Mouse (Mus musculus) embryonic facial prominence, embryonic 12.5 days (tissue): ENCODE data around the gene Scn5a. TPM values are rescaled to one million over a fixed set of nuclear protein-coding genes. Genes with fewer than 3 reads are reported as not detected.

Source experiments
- ATAC-seq: fragments of 200-750 bp; cut with Nextera tagmentation; 2 replicates; pipeline ENCODE4 v1.8.0; 2017; ENCODE audit not compliant: insufficient number of reproducible peaks, insufficient read depth, low FRiP score, low TSS enrichment
- H3K27ac ChIP-seq: fragments of 300-500 bp; sonication (generic); 2 replicates; pipeline ENCODE4 v1.5.1; 2016; ENCODE audit warnings: mild to moderate bottlenecking
- H3K27me3 ChIP-seq: fragments of 300-500 bp; sonication (generic); 2 replicates; pipeline ENCODE4 v1.6.1; 2016; ENCODE audit warnings: mild to moderate bottlenecking, moderate library complexity
- H3K36me3 ChIP-seq: fragments of 300-500 bp; sonication (generic); 2 replicates; pipeline ENCODE4 v1.6.1; 2016; ENCODE audit warnings: mild to moderate bottlenecking
- H3K4me1 ChIP-seq: fragments of 300-500 bp; sonication (generic); 2 replicates; pipeline ENCODE4 v1.6.1; 2016
- H3K4me2 ChIP-seq: fragments of 300-500 bp; sonication (generic); replicated peaks from 2 replicates; pipeline ENCODE4 v1.6.1; 2016; ENCODE audit warnings: mild to moderate bottlenecking, moderate library complexity
- H3K4me3 ChIP-seq: fragments of 300-500 bp; sonication (generic); 2 replicates; pipeline ENCODE4 v1.5.1; 2016; ENCODE audit warnings: mild to moderate bottlenecking
- H3K9ac ChIP-seq: fragments of 300-500 bp; sonication (generic); 2 replicates; pipeline ENCODE4 v1.6.1; 2016; ENCODE audit warnings: mild to moderate bottlenecking, moderate library complexity
- H3K9me3 ChIP-seq: fragments of 300-500 bp; sonication (generic); 2 replicates; pipeline ENCODE4 v1.6.1; 2016; ENCODE audit warnings: mild to moderate bottlenecking, moderate library complexity
- WGBS: fragments of 180-500 bp; shearing (Covaris S2); methylation state at CpG from one replicate; pipeline ENCODE4 v1.1.7; 2016; 5-methylcytosine and 5-hydroxymethylcytosine counted together
- polyA plus RNA-seq: library from polyadenylated mRNA; unstranded; fragments of >200 nt; fragmentation: Nextera tagmentation; extraction: Ambion mirVana; gene quantifications from 2 replicates; pipeline ENCODE4 v1.2.1, GENCODE M21; 2016

Scn5a gene
- polyA plus RNA-seq, 1 experiment from 2014 or later = 1.0 TPM

- 0% methylated on average over 6 of the region's 6 CpGs for WGBS
- ATAC-seq = no peak
- no peak overlapping the region for H3K4me3 ChIP-seq
- no peak overlapping the region for H3K4me2 ChIP-seq
- no peak overlapping the region for H3K27ac ChIP-seq
- no peak overlapping the region for H3K9ac ChIP-seq
- peaks cover 56% of the 10 kb centered on the region for H3K27me3 ChIP-seq
- H3K36me3 ChIP-seq = no peaks in the 10 kb centered on the region
- H3K4me1 ChIP-seq = peaks cover 10% of the 10 kb centered on the region; the same call in 1 of the 2 replicates
- H3K9me3 ChIP-seq = no peaks in the 10 kb centered on the region
Observed at GRCm38 (mm10) chr9:119580668-119581067, 1.9 kb upstream of the Scn5a start.

GRCm38 (mm10) chr9:119580187-119580586 lies 1.4 kb upstream of the Scn5a start:
- no peak overlapping the region for H3K4me3 ChIP-seq
- no peak overlapping the region for H3K9ac ChIP-seq
- H3K4me2 ChIP-seq = no peak overlapping the region
- H3K36me3 ChIP-seq = no peaks in the 10 kb centered on the region
- 90% methylated on average over 17 of the region's 17 CpGs for WGBS
- H3K4me1 ChIP-seq = peaks cover 10% of the 10 kb centered on the region; the same call in 1 of the 2 replicates
- no peak for ATAC-seq
- H3K27me3 ChIP-seq = peaks cover 61% of the 10 kb centered on the region
- H3K9me3 ChIP-seq = no peaks in the 10 kb centered on the region
- H3K27ac ChIP-seq = no peak overlapping the region

- Histone ChIP-seq H3K9me3 (no peaks in the 10 kb centered on the region), H3K4me3 (peak overlapping the region; percentile 55), H3K4me2 (peak overlapping the region; percentile 98), H3K9ac (peak overlapping the region; percentile 63), H3K27me3 (peaks cover 78% of the 10 kb centered on the region), H3K4me1 (peaks cover 10% of the 10 kb centered on the region; the same call in 1 of the 2 replicates), H3K36me3 (no peaks in the 10 kb centered on the region), H3K27ac (no peak overlapping the region)
- ATAC-seq = no peak
- WGBS = under 1% methylated on average over 24 of the region's 24 CpGs
Observed at GRCm38 (mm10) chr9:119578311-119578635, 543 bp downstream of the Scn5a start.

- H3K27ac ChIP-seq = no peak overlapping the region
- no peak overlapping the region for H3K4me3 ChIP-seq
- no peaks in the 10 kb centered on the region for H3K36me3 ChIP-seq
- H3K4me2 ChIP-seq = no peak overlapping the region
- H3K9ac ChIP-seq = no peak overlapping the region
- no peaks in the 10 kb centered on the region for H3K9me3 ChIP-seq
- peaks cover 12% of the 10 kb centered on the region; the same call in 1 of the 2 replicates for H3K4me1 ChIP-seq
- no peak for ATAC-seq
- peaks cover 91% of the 10 kb centered on the region for H3K27me3 ChIP-seq
- WGBS = 69% methylated on average over 2 of the region's 2 CpGs
Observed at GRCm38 (mm10) chr9:119576977-119577376, 1.8 kb downstream of the Scn5a start.

- Histone ChIP-seq H3K36me3 (no peaks in the 10 kb centered on the region), H3K27me3 (peaks cover 97% of the 10 kb centered on the region), H3K27ac (no peak overlapping the region), H3K4me1 (peaks cover 20% of the 10 kb centered on the region; the same call in 1 of the 2 replicates), H3K9me3 (no peaks in the 10 kb centered on the region), H3K9ac (no peak overlapping the region), H3K4me3 (no peak overlapping the region), H3K4me2 (no peak overlapping the region)
- 53% methylated on average over 9 of the region's 9 CpGs for WGBS
- ATAC-seq = no peak
Observed at GRCm38 (mm10) chr9:119575732-119576131, 3.1 kb downstream of the Scn5a start.

GRCm38 (mm10) chr9:119574366-119574765 lies 4.5 kb downstream of the Scn5a start:
- Histone ChIP-seq H3K9me3 (no peaks in the 10 kb centered on the region), H3K36me3 (no peaks in the 10 kb centered on the region), H3K27ac (no peak overlapping the region), H3K4me1 (peaks cover 20% of the 10 kb centered on the region; the same call in 1 of the 2 replicates), H3K9ac (no peak overlapping the region), H3K4me3 (no peak overlapping the region), H3K27me3 (peaks cover 94% of the 10 kb centered on the region), H3K4me2 (no peak overlapping the region)
- WGBS = 79% methylated on average over 7 of the region's 7 CpGs
- no peak for ATAC-seq

- Histone ChIP-seq H3K4me2 (no peak overlapping the region), H3K9me3 (no peaks in the 10 kb centered on the region), H3K27ac (no peak overlapping the region), H3K9ac (no peak overlapping the region), H3K4me3 (no peak overlapping the region), H3K27me3 (peaks cover 82% of the 10 kb centered on the region), H3K36me3 (no peaks in the 10 kb centered on the region), H3K4me1 (0 out of 2 replicates have a peak, but pooled peaks cover 12% of the 10 kb centered on the region)
- WGBS = 39% methylated on average over 14 of the region's 14 CpGs
- ATAC-seq = no peak
Observed at GRCm38 (mm10) chr9:119573009-119573408, 5.8 kb downstream of the Scn5a start.

- H3K9me3 ChIP-seq = no peaks in the 10 kb centered on the region
- H3K36me3 ChIP-seq = no peaks in the 10 kb centered on the region
- no peak overlapping the region for H3K27ac ChIP-seq
- under 1% methylated on average over 15 of the region's 15 CpGs for WGBS
- ATAC-seq = no peak
- H3K9ac ChIP-seq = no peak overlapping the region; the same call in 1 of the 2 replicates
- no peak overlapping the region for H3K4me3 ChIP-seq
- H3K4me2 ChIP-seq = peak overlapping the region; percentile 16; the same call in 1 of the 2 replicates
- H3K4me1 ChIP-seq = peaks cover 12% of the 10 kb centered on the region; the same call in 1 of the 2 replicates
- peaks cover 80% of the 10 kb centered on the region for H3K27me3 ChIP-seq
Observed at GRCm38 (mm10) chr9:119571411-119571888, 7.4 kb downstream of the Scn5a start.

- H3K27me3 ChIP-seq = peaks cover 80% of the 10 kb centered on the region
- H3K36me3 ChIP-seq = no peaks in the 10 kb centered on the region
- no peak for ATAC-seq
- H3K4me2 ChIP-seq = no peak overlapping the region
- no peak overlapping the region for H3K9ac ChIP-seq
- H3K9me3 ChIP-seq = no peaks in the 10 kb centered on the region
- no peak overlapping the region for H3K27ac ChIP-seq
- 19% methylated on average over 9 of the region's 9 CpGs for WGBS
- no peak overlapping the region for H3K4me3 ChIP-seq
- H3K4me1 ChIP-seq = peaks cover 16% of the 10 kb centered on the region
Observed at GRCm38 (mm10) chr9:119570652-119571051, 8.2 kb downstream of the Scn5a start.

- peaks cover 16% of the 10 kb centered on the region for H3K4me1 ChIP-seq
- H3K4me2 ChIP-seq = no peak overlapping the region
- no peak overlapping the region for H3K4me3 ChIP-seq
- no peak overlapping the region for H3K27ac ChIP-seq
- no peaks in the 10 kb centered on the region for H3K36me3 ChIP-seq
- H3K9me3 ChIP-seq = no peaks in the 10 kb centered on the region
- H3K9ac ChIP-seq = no peak overlapping the region
- 85% methylated on average over 8 of the region's 8 CpGs for WGBS
- H3K27me3 ChIP-seq = peaks cover 62% of the 10 kb centered on the region
- no peak for ATAC-seq
Observed at GRCm38 (mm10) chr9:119568732-119569131, 10.1 kb downstream of the Scn5a start.

GRCm38 (mm10) chr9:119567800-119568199 lies 11.0 kb downstream of the Scn5a start:
- Histone ChIP-seq H3K27me3 (peaks cover 53% of the 10 kb centered on the region), H3K9ac (no peak overlapping the region)

GRCm38 (mm10) chr9:119566214-119566613 lies 12.6 kb downstream of the Scn5a start:
- H3K36me3 ChIP-seq = no peaks in the 10 kb centered on the region
- no peak overlapping the region for H3K4me3 ChIP-seq
- WGBS = 5% methylated on average over 10 of the region's 10 CpGs
- H3K27ac ChIP-seq = no peak overlapping the region
- H3K4me1 ChIP-seq = peaks cover 11% of the 10 kb centered on the region
- peaks cover 37% of the 10 kb centered on the region for H3K27me3 ChIP-seq
- H3K9me3 ChIP-seq = no peaks in the 10 kb centered on the region
- H3K9ac ChIP-seq = no peak overlapping the region
- ATAC-seq = no peak
- no peak overlapping the region for H3K4me2 ChIP-seq

More at GRCm38 (mm10) chr9:119567800-119568199, 11.0 kb downstream of the Scn5a start:
- no peak overlapping the region for H3K27ac ChIP-seq
- peaks cover 16% of the 10 kb centered on the region for H3K4me1 ChIP-seq
- H3K36me3 ChIP-seq = no peaks in the 10 kb centered on the region
- H3K4me2 ChIP-seq = no peak overlapping the region
- H3K4me3 ChIP-seq = no peak overlapping the region
- 81% methylated on average over 5 of the region's 5 CpGs for WGBS
- ATAC-seq = no peak
- H3K9me3 ChIP-seq = no peaks in the 10 kb centered on the region
